Mouse (Mus musculus) forebrain, embryonic 16.5 days (tissue): ENCODE results near the gene Fyb2. TPM values are rescaled to one million over a fixed set of nuclear protein-coding genes. Genes with fewer than 3 reads are reported as not detected.
A peak's percentile ranks its signal among the peaks of the same experiment; 100 is the strongest.

ENCODE experiments used
- ATAC-seq: fragments of 200-750 bp; cut with Nextera tagmentation; 2 replicates; pipeline ENCODE4 v1.8.0; 2017; ENCODE audit warnings: mild to moderate bottlenecking, moderate library complexity
- H3K27ac ChIP-seq: fragments of 300-500 bp; sonication (generic); 2 replicates; pipeline ENCODE4 v1.5.1; 2014; ENCODE audit warnings: low read length, control low read depth
- H3K27me3 ChIP-seq: fragments of 300-500 bp; sonication (generic); replicated peaks from 2 replicates; pipeline ENCODE4 v1.6.1; 2014; ENCODE audit warnings: low read length; ENCODE audit not compliant: control insufficient read depth, insufficient read depth
- H3K36me3 ChIP-seq: fragments of 300-500 bp; sonication (generic); 2 replicates; pipeline ENCODE4 v1.6.1; 2014; ENCODE audit not compliant: control insufficient read depth, insufficient read depth
- H3K4me1 ChIP-seq: fragments of 300-500 bp; sonication (generic); replicated peaks from 2 replicates; pipeline ENCODE4 v1.6.1; 2014; ENCODE audit warnings: low read length; ENCODE audit not compliant: control insufficient read depth, insufficient read depth
- H3K4me2 ChIP-seq: fragments of 300-500 bp; sonication (generic); 2 replicates; pipeline ENCODE4 v1.6.1; 2014; ENCODE audit warnings: mild to moderate bottlenecking, low read length, control low read depth
- H3K4me3 ChIP-seq: fragments of 300-500 bp; sonication (generic); replicated peaks from 2 replicates; pipeline ENCODE4 v1.5.1; 2014; ENCODE audit warnings: mild to moderate bottlenecking, low read length, control low read depth
- H3K9ac ChIP-seq: fragments of 300-500 bp; sonication (generic); replicated peaks from 2 replicates; pipeline ENCODE4 v1.6.1; 2014; ENCODE audit warnings: low read depth, low read length, control low read depth
- H3K9me3 ChIP-seq: fragments of 300-500 bp; sonication (generic); 2 replicates; pipeline ENCODE4 v1.6.1; 2016; ENCODE audit warnings: low read length; ENCODE audit not compliant: control insufficient read depth
- WGBS: fragments of 180-500 bp; shearing (Covaris S2); extraction: QIAGEN DNeasy Blood & Tissue Kit; methylation state at CpG from one replicate; pipeline ENCODE4 v1.1.7; 2014; 5-methylcytosine and 5-hydroxymethylcytosine counted together
- polyA plus RNA-seq: library from polyadenylated mRNA; unstranded; fragments of >200 nt; fragmentation: Nextera tagmentation; extraction: Ambion mirVana; gene quantifications from 2 replicates; pipeline ENCODE4 v1.2.1, GENCODE M21; 2015

Gene Fyb2
- polyA plus RNA-seq, 1 experiment from 2014 or later = 0.28 TPM

- Histone ChIP-seq H3K27me3 (no peaks in the 10 kb centered on the region), H3K9me3 (no peaks in the 10 kb centered on the region), H3K4me2 (no peak overlapping the region), H3K4me1 (no peaks in the 10 kb centered on the region), H3K4me3 (no peak overlapping the region), H3K9ac (no peak overlapping the region), H3K27ac (no peak overlapping the region), H3K36me3 (no peaks in the 10 kb centered on the region)
- no peak for ATAC-seq
- WGBS = 79% methylated on average over 6 of the region's 6 CpGs
Observed at GRCm38 (mm10) chr4:105015496-105015895, 102.2 kb downstream of the Fyb2 start.

GRCm38 (mm10) chr4:105016006-105016613 lies 102.9 kb downstream of the Fyb2 start:
- Histone ChIP-seq H3K4me1 (no peaks in the 10 kb centered on the region), H3K4me2 (no peak overlapping the region), H3K27me3 (no peaks in the 10 kb centered on the region), H3K4me3 (no peak overlapping the region), H3K36me3 (no peaks in the 10 kb centered on the region), H3K9ac (no peak overlapping the region), H3K27ac (no peak overlapping the region), H3K9me3 (no peaks in the 10 kb centered on the region)
- no peak for ATAC-seq
- 77% methylated on average over 4 of the region's 4 CpGs for WGBS

GRCm38 (mm10) chr4:105027278-105027677 lies 114.0 kb downstream of the Fyb2 start:
- WGBS = 69% methylated on average over 6 of the region's 6 CpGs
- Histone ChIP-seq H3K27me3 (no peaks in the 10 kb centered on the region), H3K36me3 (no peaks in the 10 kb centered on the region), H3K4me3 (no peak overlapping the region), H3K9ac (no peak overlapping the region), H3K4me2 (no peak overlapping the region), H3K4me1 (no peaks in the 10 kb centered on the region), H3K27ac (no peak overlapping the region), H3K9me3 (no peaks in the 10 kb centered on the region)
- no peak for ATAC-seq

GRCm38 (mm10) chr4:105031104-105031503 lies 117.8 kb downstream of the Fyb2 start:
- no peak overlapping the region for H3K9ac ChIP-seq
- no peaks in the 10 kb centered on the region for H3K27me3 ChIP-seq
- 60% methylated on average over 8 of the region's 8 CpGs for WGBS
- 0 out of 2 replicates have a peak overlapping the region, but pooled peaks have one; percentile 41 for H3K27ac ChIP-seq
- no peak overlapping the region for H3K4me3 ChIP-seq
- H3K4me1 ChIP-seq = no peaks in the 10 kb centered on the region
- ATAC-seq = peak; percentile 72
- 0 out of 2 replicates have a peak, but pooled peaks cover 2% of the 10 kb centered on the region for H3K36me3 ChIP-seq
- no peaks in the 10 kb centered on the region for H3K9me3 ChIP-seq
- no peak overlapping the region for H3K4me2 ChIP-seq

GRCm38 (mm10) chr4:105033153-105033552 lies 119.9 kb downstream of the Fyb2 start:
- H3K27me3 ChIP-seq = no peaks in the 10 kb centered on the region

GRCm38 (mm10) chr4:105034259-105034658 lies 121.0 kb downstream of the Fyb2 start:
- H3K4me1 ChIP-seq = no peaks in the 10 kb centered on the region
- 0 out of 2 replicates have a peak, but pooled peaks cover 2% of the 10 kb centered on the region for H3K36me3 ChIP-seq
- H3K27ac ChIP-seq = no peak overlapping the region
- H3K9ac ChIP-seq = no peak overlapping the region
- no peak overlapping the region for H3K4me3 ChIP-seq
- H3K9me3 ChIP-seq = no peaks in the 10 kb centered on the region
- no peaks in the 10 kb centered on the region for H3K27me3 ChIP-seq
- no peak for ATAC-seq
- H3K4me2 ChIP-seq = no peak overlapping the region

More at GRCm38 (mm10) chr4:105033153-105033552, 119.9 kb downstream of the Fyb2 start:
- WGBS = 50% methylated on average over 7 of the region's 7 CpGs
- no peaks in the 10 kb centered on the region for H3K4me1 ChIP-seq
- H3K4me2 ChIP-seq = no peak overlapping the region
- H3K4me3 ChIP-seq = no peak overlapping the region
- no peak for ATAC-seq
- no peak overlapping the region for H3K27ac ChIP-seq
- no peaks in the 10 kb centered on the region for H3K9me3 ChIP-seq
- H3K9ac ChIP-seq = no peak overlapping the region
- H3K36me3 ChIP-seq = 0 out of 2 replicates have a peak, but pooled peaks cover 2% of the 10 kb centered on the region

- peaks cover 3% of the 10 kb centered on the region; the same call in 1 of the 2 replicates for H3K4me1 ChIP-seq
- no peak for ATAC-seq
- H3K27me3 ChIP-seq = no peaks in the 10 kb centered on the region
- 83% methylated on average over 1 of the region's 1 CpGs for WGBS
- H3K9me3 ChIP-seq = no peaks in the 10 kb centered on the region
- peaks cover 3% of the 10 kb centered on the region; the same call in 1 of the 2 replicates for H3K36me3 ChIP-seq
- H3K4me3 ChIP-seq = no peak overlapping the region
- no peak overlapping the region for H3K27ac ChIP-seq
- H3K4me2 ChIP-seq = no peak overlapping the region
- H3K9ac ChIP-seq = no peak overlapping the region
Observed at GRCm38 (mm10) chr4:105050041-105050440, 136.8 kb downstream of the Fyb2 start.

GRCm38 (mm10) chr4:105051291-105051690 lies 138.0 kb downstream of the Fyb2 start:
- peak overlapping the region; percentile 44 for H3K27ac ChIP-seq
- H3K4me1 ChIP-seq = peaks cover 3% of the 10 kb centered on the region; the same call in 1 of the 2 replicates
- no peaks in the 10 kb centered on the region for H3K9me3 ChIP-seq
- no peaks in the 10 kb centered on the region for H3K27me3 ChIP-seq
- WGBS = 67% methylated on average over 5 of the region's 5 CpGs
- H3K36me3 ChIP-seq = peaks cover 3% of the 10 kb centered on the region; the same call in 1 of the 2 replicates
- peak; percentile 38 for ATAC-seq
- no peak overlapping the region for H3K4me3 ChIP-seq
- no peak overlapping the region for H3K4me2 ChIP-seq
- H3K9ac ChIP-seq = no peak overlapping the region
